Mouse (Mus musculus) cerebellum, postnatal 14 days (tissue): ENCODE data around the gene Prok2.

ENCODE experiments used
- DNase-seq, 2 experiments: peaks; one replicate each; pipeline ENCODE4 v3.0.0; 2021; ENCODE audit warnings: mixed read lengths in 2 of 2

Prok2 gene

DNA sequence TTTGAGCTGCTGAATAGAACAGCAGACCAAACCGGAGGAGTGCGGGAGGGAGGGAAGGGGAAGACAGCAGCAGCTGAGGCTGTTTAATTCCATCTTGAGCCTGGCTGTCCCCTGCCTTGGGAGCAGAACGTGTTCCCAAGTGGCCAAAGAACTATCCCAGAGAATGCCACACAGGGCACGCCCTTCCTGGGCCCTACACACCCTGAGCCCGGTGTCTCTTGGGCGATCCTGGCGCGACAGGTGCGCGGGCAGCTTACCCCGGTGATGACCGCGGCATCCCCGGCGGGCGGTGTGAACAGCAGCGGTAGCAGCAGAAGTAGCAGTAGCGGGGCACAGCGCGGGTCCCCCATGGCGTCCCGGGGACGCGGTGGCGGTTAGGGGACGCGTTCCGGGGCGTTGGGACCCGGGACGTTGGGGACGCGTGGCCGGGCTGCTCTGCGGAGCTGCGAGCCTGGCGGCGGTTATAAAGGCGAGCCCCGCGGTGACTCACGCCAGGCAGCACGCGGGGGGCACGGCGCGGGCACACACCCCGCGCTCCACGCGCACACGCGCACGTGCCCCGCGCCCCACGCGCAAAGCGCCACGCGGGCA is at the start of gene Prok2:
Gene Prok2 (minus strand): TSS at position 422 of the 591 bp plus-strand sequence.
- DNase-seq = peak; percentile 11 to 13

DNA sequence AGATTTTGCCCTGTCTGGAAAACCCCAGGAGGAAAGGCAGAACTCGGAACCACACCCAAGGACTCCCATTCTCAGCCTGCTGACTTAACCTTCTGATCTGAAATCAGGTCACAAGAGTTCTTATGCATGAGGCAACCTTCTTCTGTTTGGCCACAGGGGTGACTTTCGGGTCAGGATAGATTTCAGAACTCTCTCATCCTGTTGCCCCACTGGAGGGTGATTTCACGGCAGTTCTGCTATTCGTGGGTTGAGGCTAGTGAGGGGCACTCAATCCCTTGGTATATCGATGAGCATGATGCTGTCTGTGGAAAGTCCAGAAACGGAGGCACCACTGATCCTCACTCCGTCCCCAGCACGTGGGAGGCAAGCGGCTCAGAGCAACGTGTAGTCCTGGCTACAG is 48.5 kb upstream of the Prok2 start:
- no peak for DNase-seq

DNA sequence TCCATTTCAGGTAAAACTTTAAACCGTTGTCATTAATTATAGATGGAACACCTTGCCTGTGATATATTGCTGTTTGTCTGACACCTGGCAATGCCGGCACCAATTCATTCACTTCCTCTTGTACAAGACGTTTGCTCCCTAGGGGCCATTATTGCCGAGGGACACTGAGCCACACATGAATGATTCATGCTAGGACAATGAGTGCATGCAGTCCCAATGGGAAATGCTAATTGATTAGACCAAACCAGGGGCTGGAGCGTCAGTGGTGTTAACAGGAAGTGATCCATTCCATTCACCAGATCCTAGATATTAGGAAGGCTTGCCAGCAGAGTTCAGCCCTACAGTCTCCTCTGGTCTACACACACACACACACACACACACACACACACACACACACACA is 42.3 kb upstream of the Prok2 start:
- no peak for DNase-seq

DNA sequence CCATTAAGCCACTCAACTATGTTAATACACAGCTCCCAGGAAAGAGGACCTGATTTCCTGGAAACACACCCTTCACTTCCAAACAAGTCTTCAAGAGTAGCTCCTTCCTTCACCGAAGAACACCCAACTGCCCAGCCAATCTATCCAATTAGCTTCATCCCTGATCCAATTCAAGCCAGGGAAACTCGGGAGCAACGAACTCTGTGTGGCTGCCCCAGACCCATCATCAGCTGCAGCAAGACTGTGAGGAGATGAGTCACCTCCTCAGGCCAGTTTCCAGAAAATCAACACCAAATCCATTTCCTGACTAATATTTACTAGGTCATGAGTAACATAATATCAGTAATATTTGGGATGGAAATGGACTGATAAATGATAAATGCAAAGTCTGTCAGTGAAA is 38.7 kb upstream of the Prok2 start:
- no peak for DNase-seq

DNA sequence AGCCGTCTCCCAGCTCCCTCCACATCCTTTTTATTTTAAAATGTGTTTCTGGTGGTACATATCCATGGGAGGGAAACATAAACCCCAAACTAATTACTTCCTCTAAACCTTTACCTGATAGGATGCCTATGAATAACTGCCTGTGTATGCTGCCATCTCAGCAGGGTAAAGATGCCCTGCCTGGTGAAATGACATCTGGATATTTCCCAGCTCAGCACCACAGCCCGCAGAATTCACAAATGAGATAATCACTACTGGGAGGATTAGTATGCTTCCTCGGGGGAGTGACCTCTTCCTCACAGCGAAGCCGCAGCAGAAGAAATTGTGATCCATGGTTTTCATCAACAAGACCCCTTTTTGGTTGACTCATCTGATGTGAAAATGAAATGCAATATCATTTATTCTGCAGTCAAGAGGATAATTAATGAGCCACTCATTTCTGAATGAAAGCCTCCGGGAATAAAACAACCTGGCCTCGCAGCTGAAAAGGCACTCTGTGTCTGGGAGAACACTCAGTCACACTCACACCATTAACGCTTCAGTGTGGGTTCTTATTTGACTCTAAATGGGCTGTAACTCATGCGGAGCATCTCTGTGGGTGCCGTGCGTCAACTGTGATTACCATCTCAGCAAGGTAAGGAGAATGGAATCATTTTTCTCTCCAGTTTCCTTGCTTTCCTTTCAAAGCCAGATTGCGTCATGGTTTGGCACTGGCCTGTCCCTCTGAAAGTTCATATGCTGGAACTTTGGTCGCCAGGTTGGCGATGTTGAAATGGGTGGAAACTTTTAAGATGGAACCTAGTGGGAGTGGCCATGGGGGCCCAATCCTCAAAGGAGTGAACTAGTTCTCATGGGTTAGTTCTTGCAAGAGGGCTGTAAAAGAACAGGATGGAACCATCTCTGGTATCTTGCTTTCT is 36.1 kb upstream of the Prok2 start:
- no peak for DNase-seq

DNA sequence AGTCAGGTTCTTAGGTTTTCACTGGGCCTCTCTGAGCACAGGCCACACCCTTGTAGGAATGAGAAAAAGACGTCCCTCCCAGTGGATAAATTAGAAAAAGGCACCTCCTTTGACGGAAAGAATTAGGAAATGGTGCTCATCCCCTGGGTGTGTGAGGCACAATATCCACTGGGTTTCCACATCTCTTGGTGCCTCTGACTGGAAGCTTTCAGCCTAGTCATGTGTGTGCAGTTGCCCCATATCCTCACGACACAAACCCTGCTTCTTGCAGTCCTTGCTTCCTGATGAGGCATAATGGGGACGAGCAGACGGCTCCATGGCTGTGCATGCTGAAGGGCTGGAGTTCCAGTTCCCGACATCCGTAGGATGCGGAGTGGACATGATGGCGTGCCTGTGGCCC is 29.9 kb upstream of the Prok2 start:
- DNase-seq = no peak

DNA sequence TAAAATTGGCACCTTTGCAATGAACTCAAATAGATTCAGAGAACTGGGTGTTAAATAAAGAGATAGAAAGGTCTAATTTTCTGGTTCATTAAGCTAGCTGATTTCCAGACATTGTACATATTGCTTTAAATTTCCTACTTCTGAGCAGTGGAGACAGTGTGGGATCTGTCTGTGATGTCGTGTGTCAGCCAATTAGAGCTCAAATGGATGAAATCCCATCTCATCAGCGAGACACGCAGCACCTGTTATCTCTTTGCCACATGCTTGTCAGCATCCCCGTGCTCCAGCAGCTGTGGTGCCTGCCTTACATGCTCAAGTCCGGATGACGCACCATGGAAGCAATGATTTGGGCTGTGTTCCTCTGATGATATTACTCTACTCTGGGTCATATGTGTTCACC is 25.1 kb upstream of the Prok2 start:
- DNase-seq = no peak

DNA sequence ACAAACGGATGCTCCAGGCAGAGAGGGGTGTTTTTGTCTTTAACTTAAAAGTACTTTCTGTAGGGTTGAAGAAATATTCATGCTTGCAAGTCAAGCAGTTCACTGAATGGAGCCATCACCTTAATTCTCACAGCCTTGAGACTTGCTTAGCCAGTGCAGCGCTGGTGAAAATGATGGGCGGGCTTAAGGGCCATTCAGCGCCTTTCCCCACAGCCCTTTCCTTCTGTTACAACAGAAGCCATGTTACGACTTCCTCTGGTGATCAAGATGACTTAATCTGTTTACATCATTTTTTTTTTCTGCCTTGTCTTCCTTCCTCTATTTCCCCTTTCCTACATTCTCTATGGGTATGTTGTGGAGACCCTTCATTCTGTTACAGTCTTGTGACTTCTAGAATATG is 20.1 kb upstream of the Prok2 start:
- no peak for DNase-seq

DNA sequence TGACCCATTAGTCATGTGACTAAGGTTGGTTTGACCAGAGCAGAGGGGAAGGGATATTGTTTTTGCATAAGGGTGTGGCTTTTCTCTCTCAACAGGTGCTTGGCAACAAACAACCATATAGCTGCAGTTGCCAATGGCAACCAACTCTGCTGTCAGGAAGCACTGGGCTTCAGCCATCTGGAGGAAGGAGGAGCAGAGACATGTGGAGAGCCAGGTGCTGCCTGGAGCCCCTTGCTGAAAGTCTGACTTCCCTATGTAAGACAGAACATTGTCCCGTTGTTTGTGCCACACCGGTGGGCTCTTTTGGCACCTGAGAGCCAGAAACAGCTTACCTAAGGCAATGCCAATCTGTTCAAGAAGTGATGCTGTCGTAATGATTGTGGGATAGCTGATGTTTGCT is 16.7 kb upstream of the Prok2 start:
- DNase-seq = peak; percentile 21 to 28

DNA sequence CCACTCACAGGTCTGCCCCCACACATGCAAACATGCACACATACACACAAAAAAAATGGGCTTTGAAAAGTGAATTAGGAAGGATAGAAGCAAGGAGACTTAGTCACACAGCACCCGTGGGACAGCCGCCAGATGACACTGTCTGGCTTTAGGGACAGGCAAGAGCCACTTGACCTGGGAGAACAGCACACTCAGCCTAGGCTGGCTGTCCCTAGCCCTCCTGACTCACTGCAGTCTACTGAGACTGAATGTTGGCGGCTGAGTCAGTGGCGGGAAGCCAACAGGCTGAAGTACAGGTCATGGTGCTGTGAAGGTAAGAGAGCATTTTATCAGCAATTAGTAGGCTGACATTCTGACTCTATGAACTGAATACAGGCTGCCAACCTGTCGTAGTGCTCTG is 8.5 kb upstream of the Prok2 start:
- DNase-seq = peak; percentile 18 to 24

DNA sequence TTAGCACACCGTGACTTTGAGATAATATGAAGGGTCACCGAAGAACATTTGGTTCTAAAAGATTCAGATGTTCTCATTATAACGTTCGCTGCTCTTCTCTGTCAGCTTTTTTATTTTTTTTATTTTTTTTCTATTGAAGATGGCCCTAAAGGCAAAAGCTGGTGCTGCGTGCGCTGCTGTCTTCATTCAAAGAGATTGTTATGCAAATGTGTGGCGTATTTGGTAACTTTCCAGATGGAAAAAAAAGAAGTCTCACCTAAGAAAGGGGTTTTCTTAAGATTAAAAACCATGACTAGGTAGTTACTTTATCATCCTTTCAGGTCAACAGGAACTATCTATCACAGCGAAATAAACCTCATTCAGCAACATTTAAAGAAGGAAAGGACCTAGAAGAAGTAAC is 6.5 kb upstream of the Prok2 start:
- no peak for DNase-seq

DNA sequence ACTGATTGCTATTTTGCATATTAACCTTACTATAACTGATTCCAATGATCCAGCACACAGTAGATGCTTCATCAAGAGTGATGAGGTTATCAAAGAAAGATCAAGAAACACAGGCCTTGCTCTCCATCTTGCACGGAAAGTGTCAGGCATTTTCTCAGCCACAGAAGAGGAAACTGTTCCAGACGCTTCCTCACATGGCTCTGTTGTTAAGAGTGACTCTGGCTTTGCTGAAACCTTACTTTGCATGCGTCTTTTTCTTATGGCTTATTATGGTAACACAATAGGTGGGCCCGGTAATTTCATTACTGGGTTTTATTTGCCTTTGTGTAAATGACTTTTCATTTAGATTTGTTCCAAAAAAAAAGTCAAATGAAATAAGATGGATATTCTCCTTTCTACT is 5.7 kb upstream of the Prok2 start:
- DNase-seq = no peak

DNA sequence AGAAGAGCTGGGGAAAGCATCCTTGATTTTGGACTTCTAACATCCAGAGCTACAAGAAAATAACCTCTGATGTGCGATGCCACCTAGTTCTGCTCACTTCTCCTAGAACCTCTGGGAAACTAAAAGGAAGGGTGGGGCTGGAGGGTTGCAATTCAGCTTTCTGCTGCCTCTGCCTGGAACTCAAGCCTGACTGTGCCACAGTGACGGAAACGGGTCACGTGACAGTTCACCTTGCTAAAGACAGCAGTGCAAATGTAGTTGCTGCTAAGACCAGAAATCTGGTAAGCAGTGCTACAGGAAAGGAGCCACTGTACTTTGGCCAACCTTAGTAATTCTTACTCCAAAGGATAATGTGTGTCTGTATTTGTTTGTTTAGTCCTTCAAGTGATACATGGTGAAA is 3.7 kb upstream of the Prok2 start:
- DNase-seq = no peak

DNA sequence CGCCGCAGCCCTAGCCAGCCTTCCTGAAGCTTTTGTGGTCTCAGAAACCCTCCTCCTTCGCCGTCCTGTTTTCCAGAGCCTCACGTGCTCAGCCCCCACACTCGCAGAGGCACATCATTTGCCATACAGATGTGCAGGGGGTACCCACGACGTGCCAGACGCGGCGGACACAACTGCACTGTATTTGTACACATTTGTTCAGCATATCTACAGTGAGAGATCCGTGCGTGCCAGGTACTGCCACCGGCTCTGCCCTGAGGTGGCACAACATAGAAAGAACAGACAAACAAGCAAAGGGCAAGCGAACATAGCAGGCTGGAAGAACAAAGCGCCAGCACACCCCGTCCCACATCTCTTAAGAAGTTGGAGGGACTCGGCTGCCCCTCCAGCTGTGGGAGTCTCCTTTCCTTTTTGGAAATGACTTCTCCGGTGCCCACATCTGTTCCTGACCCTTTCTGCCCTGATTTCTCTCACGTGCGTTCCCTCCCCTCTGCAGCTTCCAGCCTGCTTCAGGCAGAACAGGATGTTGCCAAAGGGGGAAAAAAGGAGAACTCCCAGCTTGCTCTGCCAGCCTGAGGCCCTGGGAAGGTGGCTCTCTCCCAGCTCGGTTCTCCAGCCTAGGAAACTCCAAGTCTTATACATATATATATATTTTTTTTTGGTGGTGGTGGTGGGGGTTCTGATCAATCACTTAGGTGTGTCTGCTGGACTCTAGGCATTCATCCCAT is 548 bp upstream of the Prok2 start:
- DNase-seq = peak; percentile 5 to 7

DNA sequence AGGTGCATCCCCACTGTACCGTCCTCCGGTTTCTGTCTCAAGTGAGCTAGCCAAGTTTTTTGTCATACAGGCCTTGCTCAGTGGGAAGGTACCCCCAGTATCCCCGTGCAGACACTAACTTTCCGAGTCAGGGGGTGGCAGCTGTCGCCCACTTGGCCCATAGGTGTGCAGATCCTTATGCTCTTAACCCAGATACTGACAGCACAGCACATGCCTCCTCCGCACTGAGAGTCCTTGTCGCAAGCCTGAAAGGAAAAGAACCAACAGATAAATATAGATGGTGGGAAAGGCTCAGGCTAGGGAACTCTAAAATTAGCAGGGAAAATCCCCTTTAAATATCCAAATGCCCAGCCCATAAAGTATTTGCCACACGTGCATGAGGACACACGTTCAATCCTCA is 3.8 kb downstream of the Prok2 start:
- DNase-seq = no peak

DNA sequence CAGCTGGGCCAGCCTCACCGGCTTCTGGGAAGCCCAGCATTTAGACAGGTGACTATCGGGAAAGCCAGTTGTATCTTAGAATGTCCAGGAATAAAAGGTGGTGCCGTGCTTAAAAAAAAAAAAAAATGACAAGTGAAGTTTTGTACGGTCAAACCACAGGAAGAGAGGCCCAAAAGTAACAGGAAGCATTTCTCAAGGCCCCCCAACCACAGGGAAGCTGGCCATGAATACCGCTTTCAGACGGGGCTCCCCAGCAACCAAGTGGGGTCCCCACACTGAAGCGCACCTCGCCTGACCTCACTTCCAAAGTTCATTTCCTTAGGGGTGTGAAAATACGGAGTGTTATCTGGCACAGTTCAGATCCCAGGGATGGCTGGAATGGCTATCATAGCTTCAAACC is 5.2 kb downstream of the Prok2 start:
- no peak for DNase-seq

DNA sequence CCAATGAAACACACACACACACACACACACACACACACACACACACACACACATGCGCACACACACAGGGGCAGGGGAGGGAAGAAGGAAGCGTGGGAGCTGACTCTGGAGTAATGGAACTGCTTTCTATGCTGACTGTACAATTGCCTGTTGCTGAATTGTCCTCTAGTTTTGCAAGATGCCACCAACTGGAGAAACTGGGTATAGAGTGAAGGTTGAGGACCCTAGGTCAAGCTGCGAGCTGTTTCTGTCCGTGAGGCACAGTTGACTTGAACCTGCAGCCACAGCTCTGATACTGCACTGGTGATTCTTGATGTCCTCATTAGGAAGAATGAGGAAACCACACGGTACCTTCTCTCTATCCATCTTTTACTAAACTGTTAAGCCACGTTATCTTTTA is 10.3 kb downstream of the Prok2 start:
- no peak for DNase-seq

DNA sequence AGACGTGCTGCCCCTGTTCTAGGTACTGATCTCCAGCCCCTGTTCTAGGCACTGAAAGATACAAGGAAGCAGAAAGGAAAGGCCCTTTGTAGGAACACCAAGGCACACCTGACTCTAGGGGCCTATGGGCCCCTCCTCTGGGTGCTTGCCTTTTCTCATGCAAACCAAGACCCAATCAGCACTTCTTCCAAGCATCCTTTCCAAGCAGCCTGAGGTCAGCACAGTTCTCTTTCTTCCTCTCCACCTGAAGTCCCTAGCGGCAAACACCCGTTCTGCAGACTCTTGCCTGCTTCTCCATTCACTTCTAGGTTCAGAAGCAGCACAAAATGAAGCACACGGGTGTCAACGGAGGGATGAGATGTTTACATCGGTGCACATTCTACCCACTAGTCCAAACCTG is 11.0 kb downstream of the Prok2 start:
- DNase-seq = no peak

DNA sequence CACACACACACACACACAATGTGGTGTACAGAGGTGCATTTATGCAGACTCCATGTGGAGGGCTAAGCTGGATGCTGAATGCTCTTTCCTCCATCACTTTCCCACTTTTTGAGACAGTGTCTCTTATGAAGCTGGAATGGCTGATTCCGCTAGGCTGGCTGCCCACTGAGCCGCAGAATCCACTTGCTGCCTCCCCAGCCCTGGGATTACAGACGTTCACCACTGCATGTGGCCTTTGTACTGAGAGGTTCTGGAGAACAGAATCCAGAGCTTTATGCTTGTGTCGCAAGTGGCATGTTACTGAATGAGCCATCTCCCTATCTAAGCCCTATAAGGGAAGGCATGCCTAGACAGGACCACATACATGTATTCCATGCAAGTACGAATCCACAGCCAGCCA is 12.9 kb downstream of the Prok2 start:
- DNase-seq = no peak

DNA sequence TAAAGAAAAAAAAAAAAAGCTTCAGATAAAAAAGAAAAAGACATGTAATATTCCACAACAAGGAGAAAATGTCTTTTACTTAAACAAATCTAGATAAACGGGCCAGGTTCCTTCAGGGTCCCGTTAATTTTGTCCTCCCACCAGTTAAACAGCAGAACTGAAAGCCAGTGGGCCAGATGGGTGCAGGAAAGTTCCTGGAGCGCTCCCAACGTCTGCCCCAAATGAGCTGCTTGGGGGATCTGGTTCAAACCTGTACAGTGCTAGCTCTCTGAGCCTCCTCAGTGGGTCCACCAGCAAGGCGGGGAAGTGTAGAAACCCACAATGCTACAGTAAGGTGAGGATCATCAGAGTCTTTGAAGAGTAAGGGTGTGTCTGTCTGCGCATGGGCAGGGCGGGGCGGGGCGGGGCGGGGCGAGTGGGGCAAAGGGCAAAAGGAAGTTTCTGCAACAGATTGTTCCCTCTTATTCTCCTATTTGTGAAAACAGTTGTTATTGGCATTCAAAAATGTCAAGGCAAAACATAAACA is 14.6 kb downstream of the Prok2 start:
- DNase-seq = peak in 1 of 2 experiments; percentile 24

DNA sequence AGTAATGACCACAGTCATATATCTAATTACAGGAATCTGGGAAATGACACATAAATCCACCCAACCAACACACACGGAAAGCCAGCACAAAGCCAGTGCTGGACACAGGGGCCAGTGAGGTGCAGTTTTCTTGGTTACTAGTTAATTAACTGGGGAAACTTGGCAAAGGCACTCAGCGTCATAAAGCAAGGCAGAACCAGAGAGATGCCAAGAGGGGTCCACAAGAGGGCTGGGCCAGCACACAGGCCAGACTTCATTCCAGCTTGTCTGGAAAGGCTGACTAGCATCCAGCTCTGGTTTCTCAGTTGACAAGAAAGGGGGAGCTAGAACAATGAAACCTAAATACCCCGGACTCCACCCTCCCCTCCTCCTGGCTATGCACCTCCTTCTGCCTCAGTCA is 25.7 kb downstream of the Prok2 start:
- no peak for DNase-seq

DNA sequence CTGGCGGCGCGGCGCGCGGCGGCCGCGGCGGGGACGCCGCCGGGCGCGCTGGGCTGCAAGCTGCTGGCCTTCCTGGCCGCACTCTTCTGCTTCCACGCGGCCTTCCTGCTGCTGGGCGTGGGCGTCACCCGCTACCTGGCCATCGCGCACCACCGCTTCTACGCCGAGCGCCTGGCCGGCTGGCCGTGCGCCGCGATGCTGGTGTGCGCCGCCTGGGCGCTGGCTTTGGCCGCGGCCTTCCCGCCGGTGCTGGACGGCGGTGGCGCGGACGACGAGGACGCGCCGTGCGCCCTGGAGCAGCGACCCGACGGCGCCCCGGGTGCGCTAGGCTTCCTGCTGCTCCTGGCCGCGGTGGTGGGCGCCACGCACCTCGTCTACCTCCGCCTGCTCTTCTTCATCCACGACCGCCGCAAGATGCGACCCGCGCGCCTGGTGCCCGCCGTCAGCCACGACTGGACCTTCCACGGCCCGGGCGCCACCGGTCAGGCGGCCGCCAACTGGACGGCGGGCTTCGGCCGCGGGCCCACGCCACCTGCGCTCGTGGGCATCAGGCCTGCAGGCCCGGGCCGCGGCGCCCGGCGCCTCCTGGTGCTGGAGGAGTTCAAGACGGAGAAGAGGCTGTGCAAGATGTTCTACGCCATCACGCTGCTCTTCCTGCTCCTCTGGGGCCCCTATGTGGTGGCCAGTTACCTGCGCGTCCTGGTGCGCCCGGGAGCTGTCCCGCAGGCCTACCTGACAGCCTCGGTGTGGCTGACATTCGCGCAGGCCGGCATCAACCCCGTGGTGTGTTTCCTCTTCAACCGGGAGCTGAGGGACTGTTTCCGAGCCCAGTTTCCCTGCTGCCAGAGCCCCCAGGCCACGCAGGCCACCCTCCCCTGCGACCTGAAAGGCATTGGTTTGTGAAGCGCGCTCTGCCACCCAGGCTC is 33.0 kb downstream of the Prok2 start:
- peak; percentile 67 to 74 for DNase-seq
